Mouse (Mus musculus) T-helper 17 cell (primary cell): ENCODE results near the gene Chrna5.
"Not testable (repeated sequence)": the region's sequence is repeated elsewhere in the genome, so short reads cannot be mapped to it uniquely, and the experiment has no call there.

Source experiments
- in situ Hi-C, 2 experiments: fragments of 300-600 bp; cut with MboI, MseI; formaldehyde crosslinking; loops; 1 replicate in 1 of 2; 2 replicates in 1 of 2; pipeline ENCODE4 v1.15.1; 2025; ENCODE audit warnings: high pct_unique_total_duplicates in 2 of 2

Gene Chrna5

GRCm38 (mm10) chr9:54980674-54981073 is at the start of gene Chrna5:
TSS of gene Chrna5 (plus strand) at chr9:54980880.
- in situ Hi-C loops, result no loop called here

- in situ Hi-C loops, result loop anchor here in 1 of 2 experiments (10.0 kb wide), 1 partner anchor 173 kb away; no protein-coding TSS in a partner anchor
Observed at GRCm38 (mm10) chr9:54931765-54932164, 48.9 kb upstream of the Chrna5 start.

- in situ Hi-C loops, result loop anchor here in 1 of 2 experiments (10.0 kb wide), 1 partner anchor 172 kb away; no protein-coding TSS in a partner anchor
Observed at GRCm38 (mm10) chr9:54932379-54932778, 48.3 kb upstream of the Chrna5 start.

GRCm38 (mm10) chr9:54942071-54942470 is 38.6 kb upstream of the Chrna5 start:
- in situ Hi-C loops, result no loop called here

- in situ Hi-C loops, result no loop called here
Observed at GRCm38 (mm10) chr9:54944467-54944866, 36.2 kb upstream of the Chrna5 start.

- in situ Hi-C loops, result no loop called here
Observed at GRCm38 (mm10) chr9:54946256-54946655, 34.4 kb upstream of the Chrna5 start.

- in situ Hi-C loops, result no loop called here
Observed at GRCm38 (mm10) chr9:54949465-54949864, 31.2 kb upstream of the Chrna5 start.

- in situ Hi-C loops, result not testable (repeated sequence)
Observed at GRCm38 (mm10) chr9:54950162-54950561, 30.5 kb upstream of the Chrna5 start.

GRCm38 (mm10) chr9:54950575-54951321 is 29.9 kb upstream of the Chrna5 start, which contains the start of the genes Psma4 and AY074887:
TSS of gene Psma4 (plus strand) at chr9:54950790.
TSS of gene AY074887 (minus strand) at chr9:54950998.
- in situ Hi-C loops, result no loop called here

- in situ Hi-C loops, result no loop called here
Observed at GRCm38 (mm10) chr9:54961059-54961458, 19.6 kb upstream of the Chrna5 start.

GRCm38 (mm10) chr9:54963669-54964068 is 17.0 kb upstream of the Chrna5 start:
- in situ Hi-C loops, result no loop called here

- in situ Hi-C loops, result loop anchor here in 1 of 2 experiments (10.0 kb wide), 1 partner anchor 615 kb away; no protein-coding TSS in a partner anchor
Observed at GRCm38 (mm10) chr9:54969972-54970637, 10.6 kb upstream of the Chrna5 start.

- in situ Hi-C loops, result no loop called here
Observed at GRCm38 (mm10) chr9:54981291-54982191, 861 bp downstream of the Chrna5 start.

- in situ Hi-C loops, result no loop called here
Observed at GRCm38 (mm10) chr9:54982401-54982800, 1.7 kb downstream of the Chrna5 start.

GRCm38 (mm10) chr9:54990362-54990761 is 9.7 kb downstream of the Chrna5 start:
- in situ Hi-C loops, result no loop called here

GRCm38 (mm10) chr9:54994381-54994780 is 13.7 kb downstream of the Chrna5 start:
- in situ Hi-C loops, result no loop called here

GRCm38 (mm10) chr9:54995645-54996044 is 15.0 kb downstream of the Chrna5 start:
- in situ Hi-C loops, result no loop called here

GRCm38 (mm10) chr9:55003609-55004008 is 22.9 kb downstream of the Chrna5 start:
- in situ Hi-C loops, result no loop called here

GRCm38 (mm10) chr9:55009692-55010091 is 29.0 kb downstream of the Chrna5 start:
- in situ Hi-C loops, result no loop called here

- in situ Hi-C loops, result no loop called here
Observed at GRCm38 (mm10) chr9:55010588-55011350, 30.1 kb downstream of the Chrna5 start.

GRCm38 (mm10) chr9:55016926-55017325 is 36.2 kb downstream of the Chrna5 start:
- in situ Hi-C loops, result no loop called here
